Mouse (Mus musculus) kidney, postnatal 36 days (tissue): ENCODE measurements at regions not wholly inside any gene's neighbourhood (a gene's known extent, or its start where the extent isn't known, plus 50 kb on each side); places are given as distances from the start of the nearest gene placed in this dataset.
"Not testable (repeated sequence)": the region's sequence is repeated elsewhere in the genome, so short reads cannot be mapped to it uniquely, and the experiment has no call there.

Source experiments
- DNase-seq, 2 experiments: peaks; one replicate each; pipeline ENCODE4 v3.0.0; 2021 to 2022; ENCODE audit warnings: mixed read lengths in 2 of 2

DNA sequence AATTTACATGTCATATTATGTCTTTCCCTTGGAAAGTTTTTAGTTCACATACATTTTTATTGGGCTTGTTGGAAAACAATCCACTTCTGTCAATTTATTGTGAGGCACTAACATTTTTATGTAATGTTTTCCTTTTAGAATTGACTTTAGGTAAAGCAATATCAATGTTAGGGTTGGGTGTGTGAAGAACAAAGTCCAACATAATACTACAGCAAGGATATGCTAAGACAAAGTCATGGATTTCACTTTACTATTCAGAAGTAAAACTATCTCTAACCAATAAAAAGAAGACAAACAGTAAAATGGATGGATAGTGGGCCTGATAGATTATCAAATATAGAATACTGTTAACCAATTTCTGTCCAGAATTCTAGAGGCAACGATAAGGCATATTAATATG lies 208.4 kb downstream of the Amd2 start:
- DNase-seq: no peak

DNA sequence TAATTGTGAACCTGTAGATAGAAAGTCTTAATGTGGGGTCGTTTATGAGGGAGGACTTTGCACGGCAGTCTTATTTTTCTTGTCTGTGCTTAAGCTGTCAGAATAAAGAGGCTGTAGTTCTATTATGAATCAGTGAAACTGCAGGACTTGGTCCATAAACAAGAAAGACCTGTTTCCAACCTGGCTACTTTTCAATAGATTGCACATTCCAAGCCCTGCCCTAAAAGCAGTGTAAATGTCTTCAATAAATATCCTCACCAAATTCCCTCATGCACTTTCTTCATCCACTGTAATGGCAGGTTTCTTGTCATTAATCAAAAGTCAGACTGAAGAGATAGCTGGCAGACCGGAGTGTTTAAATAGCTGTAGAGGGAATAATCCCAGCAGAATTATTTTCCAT lies 209.1 kb downstream of the Amd2 start:
- DNase-seq: no peak

GRCm38 (mm10) chr10:35502075-35502474 lies 209.6 kb downstream of the Amd2 start:
- no peak for DNase-seq

DNA sequence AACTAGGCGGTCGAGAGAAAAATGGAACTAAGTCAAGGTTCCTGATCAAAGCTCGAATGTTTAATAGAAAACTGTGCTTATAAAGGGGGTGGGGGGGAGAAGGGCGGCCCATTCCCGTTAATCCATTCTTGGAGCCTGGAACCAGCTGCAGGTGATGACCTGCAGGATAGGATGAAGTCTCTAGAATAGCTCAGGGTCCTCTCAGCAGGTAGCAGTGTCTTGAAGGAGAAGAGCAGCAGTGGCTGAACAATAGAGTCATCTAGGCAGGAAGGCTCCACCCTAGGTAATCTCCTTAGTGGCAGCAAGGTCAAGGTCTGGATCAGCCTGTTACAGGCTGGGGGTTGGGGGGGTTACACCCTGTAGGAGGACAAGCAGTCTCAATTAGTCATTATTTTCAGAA lies 232.9 kb downstream of the Amd2 start:
- DNase-seq: not testable (repeated sequence)

- peak in 1 of 2 experiments; percentile 5 for DNase-seq
Measured at GRCm38 (mm10) chr10:35446471-35446870, 265.2 kb downstream of the Amd2 start.

GRCm38 (mm10) chr10:35444916-35445315 lies 266.8 kb downstream of the Amd2 start:
- DNase-seq: peak in 1 of 2 experiments; percentile 37

DNA sequence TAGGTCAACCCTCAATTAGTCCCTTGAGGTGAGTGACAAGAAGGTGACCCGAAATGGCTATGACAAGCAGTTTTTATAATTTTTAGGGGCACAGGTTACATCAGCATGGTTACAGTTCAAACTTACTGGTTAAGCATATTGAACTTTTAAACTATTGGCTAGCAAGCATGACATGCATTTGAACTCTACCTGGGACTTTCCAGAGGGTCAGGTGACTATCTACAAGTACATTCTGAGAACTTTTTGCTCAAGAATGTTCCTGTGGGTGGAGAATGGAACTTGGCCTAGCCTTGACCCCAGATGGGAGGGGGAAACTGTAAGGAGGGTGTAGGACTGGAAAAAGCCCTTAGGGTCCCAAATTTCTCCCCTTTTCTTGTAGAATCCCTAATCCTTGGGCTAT lies 267.8 kb downstream of the Amd2 start:
- DNase-seq: peak in 1 of 2 experiments; percentile 2
